Mouse (Mus musculus): Measurements from ENCODE around the gene Gramd1b. TPM values are rescaled to one million over a fixed set of nuclear protein-coding genes. Genes with fewer than 3 reads are reported as not detected.

Gene Gramd1b
- total and polyA plus RNA-seq, 2 experiments from 2014 or later, result 16.7 to 57.2 TPM

- DNase-seq (ENCODE audit: low spot score) (no peak), ATAC-seq (peak; percentile 56)
- no peak for TF ChIP-seq CTCF (IDR thresholded peaks at IDR 0.05; ENCODE audit: low read depth)
- H3K9ac ChIP-seq (replicated peaks; ENCODE audit: low read length), result peak overlapping the region; percentile 53
- WGBS, result 67% methylated on average over 9 of the region's 9 CpGs
- no peaks in the 10 kb centered on the region for H3K9me3 ChIP-seq (ENCODE audit: low read length)
- peak overlapping the region; percentile 57 for H3K4me2 ChIP-seq (ENCODE audit: low read depth, low read length)
- peak overlapping the region; percentile 39; the same call in 1 of the 2 replicates for H3K4me3 ChIP-seq (ENCODE audit: low read length)
- peaks cover 22% of the 10 kb centered on the region; the same call in 1 of the 2 replicates for H3K4me1 ChIP-seq (ENCODE audit: insufficient read depth, low read length)
- no peaks in the 10 kb centered on the region for H3K27me3 ChIP-seq (ENCODE audit: insufficient read depth, low read length)
- peak overlapping the region; percentile 36 for H3K27ac ChIP-seq
- no peaks in the 10 kb centered on the region for H3K36me3 ChIP-seq (ENCODE audit: insufficient read depth, low read length)
Observed at GRCm38 (mm10) chr9:40376711-40377410, 154.3 kb downstream of the Gramd1b start.

- peak overlapping the region; percentile 59; the same call in 1 of the 2 replicates for H3K27ac ChIP-seq
- no peaks in the 10 kb centered on the region for H3K27me3 ChIP-seq (ENCODE audit: insufficient read depth, low read length)
- DNase-seq (ENCODE audit: low spot score) (peak; percentile 82), ATAC-seq (peak; percentile 81)
- peak; percentile 64 for TF ChIP-seq CTCF (IDR thresholded peaks at IDR 0.05; ENCODE audit: low read depth)
- peak overlapping the region; percentile 57 for H3K4me2 ChIP-seq (ENCODE audit: low read depth, low read length)
- peak overlapping the region; percentile 39 for H3K4me3 ChIP-seq (ENCODE audit: low read length)
- peak overlapping the region; percentile 53 for H3K9ac ChIP-seq (replicated peaks; ENCODE audit: low read length)
- no peaks in the 10 kb centered on the region for H3K9me3 ChIP-seq (ENCODE audit: low read length)
- peaks cover 17% of the 10 kb centered on the region; the same call in 1 of the 2 replicates for H3K4me1 ChIP-seq (ENCODE audit: insufficient read depth, low read length)
- no peaks in the 10 kb centered on the region for H3K36me3 ChIP-seq (ENCODE audit: insufficient read depth, low read length)
- 3% methylated on average over 11 of the region's 11 CpGs for WGBS
Observed at GRCm38 (mm10) chr9:40376139-40376541, 155.0 kb downstream of the Gramd1b start.

GRCm38 (mm10) chr9:40375518-40375917, 155.7 kb downstream of the Gramd1b start:
- no peaks in the 10 kb centered on the region for H3K27me3 ChIP-seq (ENCODE audit: insufficient read depth, low read length)
- H3K36me3 ChIP-seq (ENCODE audit: insufficient read depth, low read length), result no peaks in the 10 kb centered on the region
- peak overlapping the region; percentile 39 for H3K4me3 ChIP-seq (ENCODE audit: low read length)
- no peaks in the 10 kb centered on the region for H3K9me3 ChIP-seq (ENCODE audit: low read length)
- no peak for TF ChIP-seq CTCF (IDR thresholded peaks at IDR 0.05; ENCODE audit: low read depth)
- peak overlapping the region; percentile 53; the same call in 1 of the 2 replicates for H3K9ac ChIP-seq (replicated peaks; ENCODE audit: low read length)
- WGBS, result 55% methylated on average over 6 of the region's 6 CpGs
- ATAC-seq (peak; percentile 27), DNase-seq (ENCODE audit: low spot score) (no peak)
- H3K4me1 ChIP-seq (ENCODE audit: insufficient read depth, low read length), result peaks cover 17% of the 10 kb centered on the region; the same call in 1 of the 2 replicates
- H3K4me2 ChIP-seq (ENCODE audit: low read depth, low read length), result peak overlapping the region; percentile 57
- peak overlapping the region; percentile 59; the same call in 1 of the 2 replicates for H3K27ac ChIP-seq

GRCm38 (mm10) chr9:40374992-40375391, 156.2 kb downstream of the Gramd1b start:
- ATAC-seq (no peak), DNase-seq (ENCODE audit: low spot score) (no peak)
- H3K4me1 ChIP-seq (ENCODE audit: insufficient read depth, low read length), result peaks cover 17% of the 10 kb centered on the region; the same call in 1 of the 2 replicates
- 40% methylated on average over 4 of the region's 5 CpGs for whole genome bisulfite sequencing
- no peaks in the 10 kb centered on the region for H3K9me3 ChIP-seq (ENCODE audit: low read length)
- no peaks in the 10 kb centered on the region for H3K36me3 ChIP-seq (ENCODE audit: insufficient read depth, low read length)
- no peaks in the 10 kb centered on the region for H3K27me3 ChIP-seq (ENCODE audit: insufficient read depth, low read length)
- 0 out of 2 replicates have a peak overlapping the region, but pooled peaks have one; percentile 17 for H3K27ac ChIP-seq
- H3K9ac ChIP-seq (replicated peaks; ENCODE audit: low read length), result 0 out of 2 replicates have a peak overlapping the region, but pooled peaks have one; percentile 53
- TF ChIP-seq CTCF (IDR thresholded peaks at IDR 0.05; ENCODE audit: low read depth), result no peak
- H3K4me2 ChIP-seq (ENCODE audit: low read depth, low read length), result peak overlapping the region; percentile 57
- H3K4me3 ChIP-seq (ENCODE audit: low read length), result peak overlapping the region; percentile 39

GRCm38 (mm10) chr9:40374533-40374971, 156.6 kb downstream of the Gramd1b start:
- H3K4me3 ChIP-seq (ENCODE audit: low read length), result peak overlapping the region; percentile 10; the same call in 1 of the 2 replicates
- no peaks in the 10 kb centered on the region for H3K9me3 ChIP-seq (ENCODE audit: low read length)
- no peaks in the 10 kb centered on the region for H3K27me3 ChIP-seq (ENCODE audit: insufficient read depth, low read length)
- H3K4me2 ChIP-seq (ENCODE audit: low read depth, low read length), result peak overlapping the region; percentile 57
- peaks cover 17% of the 10 kb centered on the region; the same call in 1 of the 2 replicates for H3K4me1 ChIP-seq (ENCODE audit: insufficient read depth, low read length)
- no peak overlapping the region for H3K27ac ChIP-seq
- no peak for TF ChIP-seq CTCF (IDR thresholded peaks at IDR 0.05; ENCODE audit: low read depth)
- DNase-seq (ENCODE audit: low spot score) (no peak), ATAC-seq (no peak)
- WGBS, result 64% methylated on average over 6 of the region's 6 CpGs
- H3K9ac ChIP-seq (replicated peaks; ENCODE audit: low read length), result 0 out of 2 replicates have a peak overlapping the region, but pooled peaks have one; percentile 18
- no peaks in the 10 kb centered on the region for H3K36me3 ChIP-seq (ENCODE audit: insufficient read depth, low read length)

- no peak for DNase-seq (ENCODE audit: low spot score)
- H3K27me3 ChIP-seq (ENCODE audit: insufficient read depth, low read length), result no peaks in the 10 kb centered on the region
- H3K9me3 ChIP-seq (ENCODE audit: low read length), result no peaks in the 10 kb centered on the region
- peak overlapping the region; percentile 57 for H3K4me2 ChIP-seq (ENCODE audit: low read depth, low read length)
- peaks cover 17% of the 10 kb centered on the region; the same call in 1 of the 2 replicates for H3K4me1 ChIP-seq (ENCODE audit: insufficient read depth, low read length)
- H3K9ac ChIP-seq (replicated peaks; ENCODE audit: low read length), result 0 out of 2 replicates have a peak overlapping the region, but pooled peaks have one; percentile 18
- H3K27ac ChIP-seq, result no peak overlapping the region
- H3K4me3 ChIP-seq (ENCODE audit: low read length), result 0 out of 2 replicates have a peak overlapping the region, but pooled peaks have one; percentile 10
- H3K36me3 ChIP-seq (ENCODE audit: insufficient read depth, low read length), result no peaks in the 10 kb centered on the region
- 59% methylated on average over 11 of the region's 11 CpGs for WGBS
- TF ChIP-seq CTCF (IDR thresholded peaks at IDR 0.05; ENCODE audit: low read depth), result no peak
- ATAC-seq, result no peak
Observed at GRCm38 (mm10) chr9:40374052-40374451, 157.1 kb downstream of the Gramd1b start.
